Mouse (Mus musculus) left cerebral cortex, adult 8-10 months (tissue): ENCODE results near the gene Sycn. TPM values are rescaled to one million over a fixed set of nuclear protein-coding genes. Genes with fewer than 3 reads are reported as not detected.

Experiments used
- DNase-seq, 2 experiments: peaks; one replicate each; pipeline ENCODE4 v3.0.0; 2022; ENCODE audit warnings: low spot score in 2 of 2
- microRNA-seq, 2 experiments: library from miRNA; unstranded; fragments of <30 nt; microRNA quantifications; one replicate each; pipeline ENCODE4 v1.2.0; 2022
- total RNA-seq, 4 experiments: library from RNA; stranded (reverse); gene quantifications; 2 replicates each; pipeline ENCODE4 v1.2.4; 2022

Sycn gene
- total RNA-seq, 4 experiments from 2014 or later, result not detected

DNA sequence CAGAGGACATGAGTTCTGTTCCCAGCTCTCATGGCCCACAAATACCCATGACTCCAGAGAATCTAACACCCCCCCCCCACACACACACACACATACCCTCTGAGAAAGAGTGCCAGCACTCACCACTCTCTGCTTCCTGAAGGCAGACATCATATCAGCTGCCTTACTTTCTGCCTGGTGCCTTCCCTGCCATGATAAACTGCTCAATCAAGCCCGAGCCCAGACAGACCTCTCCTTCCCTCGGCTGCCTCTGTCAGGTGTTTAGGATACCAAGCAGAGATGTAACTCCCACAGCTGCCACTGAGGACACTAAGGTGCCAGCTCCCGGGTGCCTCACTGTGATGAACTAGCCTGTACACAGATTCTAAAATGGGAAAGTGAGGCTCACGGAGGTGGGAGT, 43.8 kb downstream of the Sycn start:
- DNase-seq, result no peak

GRCm38 (mm10) chr7:28585001-28585400, 44.3 kb downstream of the Sycn start:
- DNase-seq, result no peak

DNA sequence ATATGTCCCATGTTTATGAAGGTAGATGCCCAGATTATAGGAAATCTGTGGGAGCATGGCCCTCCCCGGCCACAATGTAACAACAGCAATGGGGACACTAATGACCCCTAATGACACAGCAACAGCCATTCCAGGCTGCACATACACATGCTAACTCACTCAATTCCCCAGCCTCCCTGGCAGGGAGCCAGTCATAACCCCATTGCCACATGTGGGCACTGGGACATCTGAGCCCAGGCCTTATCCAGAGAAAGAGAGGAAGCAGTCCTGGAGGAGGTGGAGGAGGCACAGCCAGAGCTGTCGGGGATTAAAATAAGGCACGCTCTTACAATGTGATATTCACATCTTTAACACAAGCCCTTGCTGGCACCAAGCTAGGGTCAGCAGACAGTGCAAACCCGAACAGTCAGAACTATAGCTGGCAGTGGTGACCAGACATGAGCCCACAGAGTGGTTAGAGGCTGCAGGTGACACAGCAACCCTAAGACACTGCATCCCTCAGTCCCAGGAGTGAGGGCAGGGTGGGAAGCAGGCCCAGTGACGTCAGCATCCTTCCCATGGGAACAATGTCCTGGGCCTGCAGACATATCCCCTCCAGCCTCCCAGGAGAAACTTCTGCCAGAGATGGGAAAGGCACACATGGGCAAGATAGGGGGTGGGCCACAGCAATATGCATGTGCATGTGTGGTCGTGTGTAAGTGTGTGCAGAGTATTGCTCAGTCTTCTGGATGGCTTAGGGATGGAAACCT, 46.2 kb downstream of the Sycn start:
- no peak for DNase-seq

DNA sequence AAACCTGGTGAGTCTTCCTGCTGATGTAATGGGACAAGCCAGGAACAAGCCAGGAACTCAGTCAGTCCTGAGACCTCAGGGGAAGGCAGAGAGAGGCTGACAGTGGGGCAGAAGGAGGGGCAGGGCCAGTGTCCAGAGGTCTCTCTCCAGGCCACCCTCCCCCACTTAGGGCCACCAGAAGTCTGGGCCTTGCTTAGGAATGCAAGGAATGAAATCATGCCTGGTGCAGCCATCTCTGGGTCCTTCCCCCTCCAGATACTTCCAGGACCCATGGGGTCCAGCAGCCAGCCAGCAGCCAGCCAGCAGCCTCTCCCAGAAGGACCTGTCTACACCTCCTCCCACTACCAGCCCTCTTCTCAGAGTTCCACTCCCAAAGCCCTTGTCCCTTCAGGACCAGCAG, 47.0 kb downstream of the Sycn start:
- no peak for DNase-seq

Small RNAs within 50 kb of the gene (microRNA-seq; reads per million reads assigned to microRNA genes)
- gene Mir7049, result 0.88 to 2.3 reads per million in 2 experiments

Other genes with a start within 250 kb of the Sycn start
- gene Selenov, start 249.7 kb upstream of the Sycn start, total RNA-seq, result 1 to 10 TPM in 2 of 4 experiments, under 1 TPM in 2; 0.72 to 1.9 (median 1.0) TPM
- 1 to 10 TPM in 2 of 4 experiments, under 1 TPM in 2; 0.59 to 2.9 (median 0.95) TPM for gene Dll3, start 238.6 kb upstream of the Sycn start, total RNA-seq
- gene Timm50, start 228.8 kb upstream of the Sycn start, total RNA-seq, result 10 to 100 TPM; 34.8 to 39.2 (median 39.1) TPM
- 100 to 1,000 TPM; 117 to 123 (median 121) TPM for gene Supt5, start 202.1 kb upstream of the Sycn start, total RNA-seq
- 100 to 1,000 TPM; 521 to 591 (median 572) TPM for gene Rps16, start 190.2 kb upstream of the Sycn start, total RNA-seq
- gene Plekhg2, start 168.3 kb upstream of the Sycn start, total RNA-seq, result 1 to 10 TPM; 6.2 to 8.4 (median 8.0) TPM
- gene Zfp36, start 160.6 kb upstream of the Sycn start, total RNA-seq, result 1 to 10 TPM; 2.1 to 6.1 (median 3.6) TPM
- 10 to 100 TPM; 13.2 to 17.4 (median 16.3) TPM for gene Med29, start 148.2 kb upstream of the Sycn start, total RNA-seq
- gene Paf1, start 147.9 kb upstream of the Sycn start, total RNA-seq, result 10 to 100 TPM; 51.1 to 77.7 (median 63.9) TPM
- 1 to 10 TPM in 2 of 4 experiments, under 1 TPM in 2; 0.38 to 5.7 (median 1.9) TPM for gene Gmfg, start 103.4 kb upstream of the Sycn start, total RNA-seq
- 10 to 100 TPM; 77.6 to 83.2 (median 81.1) TPM for gene Lrfn1, start 88.9 kb upstream of the Sycn start, total RNA-seq
- not detected for gene Ifnl2, start 30.4 kb upstream of the Sycn start, total RNA-seq
- not detected for gene Ifnl3, start 18.0 kb upstream of the Sycn start, total RNA-seq
- under 1 TPM in 3 of 4 experiments, not detected in 1; 0.23 to 0.49 (median 0.39) TPM for gene Nccrp1, start 6.4 kb downstream of the Sycn start, total RNA-seq
- gene Samd4b, start 57.3 kb downstream of the Sycn start, total RNA-seq, result 10 to 100 TPM; 58.2 to 70.1 (median 61.7) TPM
- gene Pak4, start 57.3 kb downstream of the Sycn start, total RNA-seq, result 1 to 10 TPM; 8.4 to 9.0 (median 8.5) TPM
- gene Acp7, start 90.4 kb downstream of the Sycn start, total RNA-seq, result 1 to 10 TPM; 1.5 to 2.8 (median 2.1) TPM
- gene Fbxo27, start 152.0 kb downstream of the Sycn start, total RNA-seq, result 10 to 100 TPM; 18.3 to 20.9 (median 20.4) TPM
- 1 to 10 TPM; 1.8 to 4.3 (median 2.8) TPM for gene Fbxo17, start 175.9 kb downstream of the Sycn start, total RNA-seq
- 10 to 100 TPM; 54.2 to 65.8 (median 60.4) TPM for gene Mrps12, start 200.9 kb downstream of the Sycn start, total RNA-seq
- gene Sars2, start 201.1 kb downstream of the Sycn start, total RNA-seq, result 10 to 100 TPM; 11.5 to 15.7 (median 13.9) TPM
- 1 to 10 TPM; 1.7 to 2.8 (median 2.4) TPM for gene Ccer2, start 215.3 kb downstream of the Sycn start, total RNA-seq
- 100 to 1,000 TPM; 132 to 145 (median 141) TPM for gene Sirt2, start 225.8 kb downstream of the Sycn start, total RNA-seq
- 10 to 100 TPM; 32.2 to 34.7 (median 33.3) TPM for gene Nfkbib, start 226.6 kb downstream of the Sycn start, total RNA-seq
- gene Rinl, start 248.1 kb downstream of the Sycn start, total RNA-seq, result 1 to 10 TPM; 2.0 to 4.9 (median 4.1) TPM